Mouse (Mus musculus) MEL (cell line): ENCODE data around the gene Cdc42ep3. TPM values are rescaled to one million over a fixed set of nuclear protein-coding genes. Genes with fewer than 3 reads are reported as not detected.

Experiments
- DNase-seq: peaks from one replicate; pipeline ENCODE4 v3.0.0; 2011; ENCODE audit warnings: low read depth, low spot score
- H3K27ac ChIP-seq: 2 replicates; pipeline ENCODE4 v1.5.1; 2012; ENCODE audit warnings: low read depth, mild to moderate bottlenecking, control low read depth, low read length, moderate library complexity; ENCODE audit not compliant: control insufficient read depth
- H3K27me3 ChIP-seq, 2 experiments: fragments of 150-350 bp in 1 of 2; sonication (generic) in 1 of 2; 2 replicates each; pipeline ENCODE4 v1.6.1; 2012; ENCODE audit warnings: low read length in 2 of 2, mild to moderate bottlenecking in 2 of 2, improper control_type of control experiment in 1 of 2, moderate library complexity in 1 of 2; ENCODE audit not compliant: insufficient read depth in 2 of 2, control insufficient read depth in 1 of 2
- H3K36me3 ChIP-seq, 2 experiments: 2 replicates each; pipeline ENCODE4 v1.6.1; 2012 to 2014; ENCODE audit warnings: low read length in 2 of 2, improper control_type of control experiment in 1 of 2, inconsistent platforms in 1 of 2, mild to moderate bottlenecking in 1 of 2; ENCODE audit not compliant: insufficient read depth in 2 of 2, control insufficient read depth in 1 of 2
- H3K4me1 ChIP-seq, 2 experiments: fragments of 150-350 bp in 1 of 2; sonication (generic) in 1 of 2; 2 replicates each; pipeline ENCODE4 v1.6.1; 2012; ENCODE audit warnings: low read length in 2 of 2, improper control_type of control experiment in 1 of 2, mild to moderate bottlenecking in 1 of 2; ENCODE audit not compliant: insufficient read depth in 2 of 2, control insufficient read depth in 1 of 2
- H3K4me3 ChIP-seq, 2 experiments: fragments of 150-350 bp in 1 of 2; sonication (generic) in 1 of 2; 2 replicates each; pipeline ENCODE4 v1.5.1; 2012; ENCODE audit warnings: low read depth in 2 of 2, low read length in 2 of 2, mild to moderate bottlenecking in 2 of 2, moderate library complexity in 2 of 2, control low read depth in 1 of 2, improper control_type of control experiment in 1 of 2; ENCODE audit not compliant: control insufficient read depth in 1 of 2, insufficient read depth in 1 of 2
- H3K79me2 ChIP-seq: 2 replicates; pipeline ENCODE4 v1.6.1; 2012; ENCODE audit warnings: mild to moderate bottlenecking, low read length, moderate library complexity; ENCODE audit not compliant: control insufficient read depth, poor library complexity, insufficient read depth
- H3K9ac ChIP-seq: 2 replicates; pipeline ENCODE4 v1.6.1; 2012; ENCODE audit warnings: low read depth, mild to moderate bottlenecking, control low read depth, low read length, moderate library complexity; ENCODE audit not compliant: control insufficient read depth, poor library complexity, severe bottlenecking
- H3K9me3 ChIP-seq: fragments of 150-350 bp; sonication (generic); replicated peaks from 2 replicates; pipeline ENCODE4 v1.6.1; 2012; ENCODE audit warnings: mild to moderate bottlenecking, low read length, improper control_type of control experiment, moderate library complexity; ENCODE audit not compliant: insufficient read depth
- BHLHE40 ChIP-seq: IDR thresholded peaks from 2 replicates; pipeline ENCODE4 v1.6.1; 2012; ENCODE audit warnings: low read depth, mild to moderate bottlenecking, inconsistent platforms, low read length, improper control_type of control experiment, borderline replicate concordance
- CHD2 ChIP-seq: IDR thresholded peaks from 2 replicates; pipeline ENCODE4 v1.6.1; 2011; ENCODE audit warnings: low read length, improper control_type of control experiment
- E2F4 ChIP-seq: IDR thresholded peaks from 2 replicates; pipeline ENCODE4 v1.6.1; 2011; ENCODE audit warnings: low read depth, low read length, improper control_type of control experiment, borderline replicate concordance
- ELF1 ChIP-seq: IDR thresholded peaks from 2 replicates; pipeline ENCODE4 v1.6.1; 2014; ENCODE audit warnings: low read depth, mild to moderate bottlenecking, inconsistent platforms, low read length, improper control_type of control experiment, moderate library complexity
- EP300 ChIP-seq, 2 experiments: IDR thresholded peaks; 2 replicates each; pipeline ENCODE4 v1.6.1; 2011; ENCODE audit warnings: improper control_type of control experiment in 2 of 2, low read length in 2 of 2, low read depth in 1 of 2, mild to moderate bottlenecking in 1 of 2
- HCFC1 ChIP-seq: IDR thresholded peaks from 2 replicates; pipeline ENCODE4 v1.6.1; 2012; ENCODE audit warnings: low read depth, mild to moderate bottlenecking, inconsistent platforms, low read length, improper control_type of control experiment, moderate library complexity
- KAT2A ChIP-seq: conservative IDR thresholded peaks from 2 replicates; pipeline ENCODE4 v1.6.1; 2012; ENCODE audit warnings: low read depth, low read length, improper control_type of control experiment, inconsistent platforms
- MAX ChIP-seq: IDR thresholded peaks from 2 replicates; pipeline ENCODE4 v1.6.1; 2011; ENCODE audit warnings: low read length, improper control_type of control experiment
- MYB ChIP-seq: IDR thresholded peaks from 2 replicates; pipeline ENCODE4 v1.6.1; 2011; ENCODE audit warnings: mild to moderate bottlenecking, low read depth, low read length, improper control_type of control experiment
- NRF1 ChIP-seq: IDR thresholded peaks from 2 replicates; pipeline ENCODE4 v1.6.1; 2014; ENCODE audit warnings: low read depth, mild to moderate bottlenecking, inconsistent platforms, low read length, improper control_type of control experiment, moderate library complexity; ENCODE audit not compliant: poor library complexity, insufficient read depth, severe bottlenecking
- POLR2AphosphoS5 ChIP-seq: IDR thresholded peaks from 2 replicates; pipeline ENCODE4 v1.6.1; 2012; ENCODE audit warnings: low read depth, borderline replicate concordance, mild to moderate bottlenecking, inconsistent platforms, low read length, moderate library complexity, mixed read lengths
- RAD21 ChIP-seq: IDR thresholded peaks from 2 replicates; pipeline ENCODE4 v1.6.1; 2011; ENCODE audit warnings: mild to moderate bottlenecking, low read depth, low read length, improper control_type of control experiment
- TAL1 ChIP-seq: IDR thresholded peaks from 2 replicates; pipeline ENCODE4 v1.6.1; 2012; ENCODE audit warnings: mild to moderate bottlenecking, inconsistent platforms, low read length, moderate library complexity, mixed read lengths
- UBTF ChIP-seq: IDR thresholded peaks from 2 replicates; pipeline ENCODE4 v1.6.1; 2012; ENCODE audit warnings: low read depth, mild to moderate bottlenecking, inconsistent platforms, low read length, improper control_type of control experiment, moderate library complexity, borderline replicate concordance; ENCODE audit not compliant: insufficient read depth
- USF2 ChIP-seq, 2 experiments: IDR thresholded peaks; 2 replicates each; pipeline ENCODE4 v1.6.1; 2011 to 2012; ENCODE audit warnings: improper control_type of control experiment in 2 of 2, low read length in 2 of 2, borderline replicate concordance in 1 of 2, inconsistent platforms in 1 of 2, low read depth in 1 of 2, mild to moderate bottlenecking in 1 of 2; ENCODE audit not compliant: insufficient read depth in 1 of 2
- ZC3H11A ChIP-seq: IDR thresholded peaks from 2 replicates; pipeline ENCODE4 v1.6.1; 2012; ENCODE audit warnings: low read depth, mild to moderate bottlenecking, inconsistent platforms, low read length, improper control_type of control experiment
- ZMIZ1 ChIP-seq: IDR thresholded peaks from 2 replicates; pipeline ENCODE4 v1.6.1; 2012; ENCODE audit warnings: low read depth, mild to moderate bottlenecking, inconsistent platforms, low read length, improper control_type of control experiment, moderate library complexity
- ZNF384 ChIP-seq: IDR thresholded peaks from 2 replicates; pipeline ENCODE4 v1.6.1; 2012; ENCODE audit warnings: low read depth, mild to moderate bottlenecking, inconsistent platforms, low read length, improper control_type of control experiment
- polyA plus RNA-seq, 2 experiments: library from polyadenylated mRNA; stranded (reverse) in 1 of 2; unstranded in 1 of 2; fragments of >175 nt in 1 of 2; fragments of >200 nt in 1 of 2; gene quantifications; 2 replicates each; pipeline versions ENCODE4 v1.2.1 to v1.2.4; 2012; ENCODE audit warnings: low replicate concordance in 2 of 2, low read depth in 1 of 2; ENCODE audit not compliant: insufficient read length in 2 of 2, insufficient read depth in 1 of 2, missing spikeins in 1 of 2
- total RNA-seq: library from RNA; depleted of rRNA; stranded (reverse); fragments of 300-350 nt; gene quantifications from 2 replicates; pipeline ENCODE4 v1.2.3, GENCODE M21; 2012

Gene Cdc42ep3
- total and polyA plus RNA-seq, 3 experiments = 4.2 to 8.4 TPM; not detected in 1

DNA sequence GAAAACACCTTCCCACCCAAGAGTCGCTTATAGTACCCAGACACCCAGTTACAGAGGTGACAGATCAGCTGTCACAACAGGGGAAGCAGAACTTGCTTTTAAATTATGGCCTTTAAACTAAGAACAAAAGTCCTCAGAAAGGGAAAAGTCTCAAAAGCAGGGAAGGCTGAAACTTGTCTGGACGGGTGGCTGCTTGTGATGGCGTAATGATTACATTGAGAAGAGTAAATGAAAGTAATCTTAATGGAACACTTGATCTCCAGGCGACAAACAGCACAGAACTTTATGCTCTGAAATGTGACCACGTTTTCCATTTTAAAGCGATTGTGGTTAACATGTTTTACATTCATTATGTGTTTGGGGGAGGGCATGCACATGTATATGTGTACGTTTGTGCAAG, 39.0 kb upstream of the Cdc42ep3 start:
- Histone ChIP-seq H3K9me3 (no peaks in the 10 kb centered on the region), H3K27me3 (peaks cover 0 to 1% of the 10 kb centered on the region in 2 experiments; a peak in 1 of 4 replicates), H3K4me3 (no peak overlapping the region), H3K4me1 (no peaks in the 10 kb centered on the region), H3K36me3 (no peaks in the 10 kb centered on the region), H3K27ac (no peak overlapping the region), H3K79me2 (no peaks in the 10 kb centered on the region), H3K9ac (no peak overlapping the region)
- TF ChIP-seq RAD21 = no peak
- TF ChIP-seq ELF1 = no peak
- TF ChIP-seq UBTF = no peak
- no peak for TF ChIP-seq KAT2A
- TF ChIP-seq ZC3H11A = no peak
- TF ChIP-seq MYB = no peak
- no peak for TF ChIP-seq CHD2
- no peak for TF ChIP-seq ZMIZ1
- no peak for TF ChIP-seq E2F4
- no peak for TF ChIP-seq ZNF384
- no peak for TF ChIP-seq BHLHE40
- TF ChIP-seq TAL1 = no peak
- no peak for TF ChIP-seq HCFC1
- no peak for TF ChIP-seq NRF1
- TF ChIP-seq USF2 (IDR thresholded peaks at IDR 0.05; ENCODE audit: borderline replicate concordance in 1 of 2, insufficient read depth in 1 of 2, low read depth in 1 of 2, low read length in 2 of 2) = no peak
- TF ChIP-seq EP300 (IDR thresholded peaks at IDR 0.05; ENCODE audit: low read depth in 1 of 2, low read length in 2 of 2) = no peak
- DNase-seq = no peak

DNA sequence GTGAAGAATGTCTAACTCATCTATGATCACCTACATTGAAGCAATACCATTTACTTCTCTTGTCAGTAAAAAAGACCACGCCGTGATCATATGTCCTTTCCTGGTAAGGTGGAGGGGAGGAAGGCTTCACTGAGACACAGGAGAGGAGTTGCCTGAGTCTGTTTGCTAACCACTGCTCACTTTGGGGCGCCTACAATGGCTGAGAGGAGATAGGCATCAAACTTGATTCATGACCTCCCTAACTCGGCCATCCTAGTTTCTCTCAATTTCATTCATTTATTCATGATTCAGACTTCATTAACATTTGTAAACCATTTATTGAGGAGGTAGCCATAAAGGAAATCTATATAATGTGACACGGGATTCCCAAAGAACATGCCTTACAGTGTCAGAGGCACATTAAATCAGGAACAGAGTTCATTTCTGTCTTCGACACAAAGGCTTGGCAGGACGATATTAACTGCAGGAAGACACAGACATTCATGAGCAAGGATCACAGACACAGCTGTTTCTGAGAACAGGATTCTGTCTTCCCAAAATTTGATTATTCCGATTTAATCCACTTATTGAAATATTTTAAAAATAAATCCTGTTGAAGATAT, 32.7 kb upstream of the Cdc42ep3 start:
- H3K27me3 ChIP-seq = no peaks in the 10 kb centered on the region
- H3K4me1 ChIP-seq = no peaks in the 10 kb centered on the region
- no peak overlapping the region for H3K27ac ChIP-seq
- no peaks in the 10 kb centered on the region for H3K79me2 ChIP-seq
- no peaks in the 10 kb centered on the region for H3K9me3 ChIP-seq
- H3K9ac ChIP-seq = no peak overlapping the region
- TF ChIP-seq MYB (no peak), POLR2AphosphoS5 (no peak), MAX (no peak), BHLHE40 (no peak)
- H3K36me3 ChIP-seq = no peaks in the 10 kb centered on the region
- DNase-seq = no peak
- H3K4me3 ChIP-seq = no peak overlapping the region
